Mouse (Mus musculus): Measurements from ENCODE around the gene March8. TPM values are rescaled to one million over a fixed set of nuclear protein-coding genes. Genes with fewer than 3 reads are reported as not detected.

The March8 gene
- total and polyA plus RNA-seq, 2 experiments from 2014 or later, result 33.9 to 117 TPM

- Histone ChIP-seq H3K9ac (no peak overlapping the region), H3K27me3 (ENCODE audit: insufficient read depth, low read length) (no peaks in the 10 kb centered on the region), H3K36me3 (ENCODE audit: insufficient read depth) (no peaks in the 10 kb centered on the region), H3K4me1 (ENCODE audit: insufficient read depth) (no peaks in the 10 kb centered on the region), H3K4me3 (ENCODE audit: low read depth, low read length) (no peak overlapping the region), H3K4me2 (ENCODE audit: low read depth) (no peak overlapping the region), H3K27ac (ENCODE audit: low read depth, low read length) (no peak overlapping the region), H3K9me3 (ENCODE audit: low read length) (no peaks in the 10 kb centered on the region)
- TF ChIP-seq CTCF (IDR thresholded peaks at IDR 0.05; ENCODE audit: low read depth), result no peak
- 50% methylated on average over 4 of the region's 4 CpGs for WGBS
- DNase-seq, result no peak
- ATAC-seq, result no peak
Measured at GRCm38 (mm10) chr6:116356948-116357325, 19.1 kb downstream of the March8 start.

DNA sequence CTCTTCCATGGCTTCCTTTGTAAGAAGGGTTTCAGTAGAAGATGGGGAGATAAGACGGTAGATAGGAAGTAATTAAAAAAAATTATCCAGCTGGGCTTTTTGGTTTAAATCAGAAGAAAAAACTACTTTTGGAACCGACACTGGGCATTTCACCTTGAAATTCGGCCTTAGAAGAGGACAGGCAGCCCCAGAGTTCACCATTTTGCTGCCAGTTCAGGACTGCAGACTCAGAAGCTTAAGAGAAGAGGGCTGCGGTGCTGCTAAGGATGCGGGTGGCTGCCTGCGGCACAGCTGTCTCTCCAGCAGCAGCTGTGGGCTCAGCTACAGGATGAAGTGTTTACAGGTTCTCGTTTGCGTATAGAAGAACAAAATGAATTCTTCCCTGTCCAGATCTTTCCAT lies 20.2 kb downstream of the March8 start:
- H3K9ac ChIP-seq, result no peak overlapping the region

GRCm38 (mm10) chr6:116359256-116359655 lies 21.4 kb downstream of the March8 start:
- no peak overlapping the region for H3K4me2 ChIP-seq (ENCODE audit: low read depth)
- no peaks in the 10 kb centered on the region for H3K36me3 ChIP-seq (ENCODE audit: insufficient read depth)
- ATAC-seq (no peak), DNase-seq (no peak)
- TF ChIP-seq CTCF (IDR thresholded peaks at IDR 0.05; ENCODE audit: low read depth), result no peak
- no peaks in the 10 kb centered on the region for H3K4me1 ChIP-seq (ENCODE audit: insufficient read depth)
- H3K9ac ChIP-seq, result no peak overlapping the region
- no peaks in the 10 kb centered on the region for H3K9me3 ChIP-seq (ENCODE audit: low read length)
- no peak overlapping the region for H3K4me3 ChIP-seq (ENCODE audit: low read depth, low read length)
- H3K27ac ChIP-seq (ENCODE audit: low read depth, low read length), result no peak overlapping the region
- H3K27me3 ChIP-seq (ENCODE audit: insufficient read depth, low read length), result no peaks in the 10 kb centered on the region
- 61% methylated on average over 3 of the region's 3 CpGs for WGBS

More for the DNA sequence above, 20.2 kb downstream of the March8 start:
- Histone ChIP-seq H3K27me3 (ENCODE audit: insufficient read depth, low read length) (no peaks in the 10 kb centered on the region), H3K27ac (ENCODE audit: low read depth, low read length) (no peak overlapping the region), H3K4me3 (ENCODE audit: low read depth, low read length) (no peak overlapping the region), H3K4me1 (ENCODE audit: insufficient read depth) (no peaks in the 10 kb centered on the region), H3K4me2 (ENCODE audit: low read depth) (no peak overlapping the region), H3K36me3 (ENCODE audit: insufficient read depth) (no peaks in the 10 kb centered on the region), H3K9me3 (ENCODE audit: low read length) (no peaks in the 10 kb centered on the region)
- 72% methylated on average over 8 of the region's 8 CpGs for WGBS
- DNase-seq (no peak), ATAC-seq (no peak)
- TF ChIP-seq CTCF (IDR thresholded peaks at IDR 0.05; ENCODE audit: low read depth), result no peak

DNA sequence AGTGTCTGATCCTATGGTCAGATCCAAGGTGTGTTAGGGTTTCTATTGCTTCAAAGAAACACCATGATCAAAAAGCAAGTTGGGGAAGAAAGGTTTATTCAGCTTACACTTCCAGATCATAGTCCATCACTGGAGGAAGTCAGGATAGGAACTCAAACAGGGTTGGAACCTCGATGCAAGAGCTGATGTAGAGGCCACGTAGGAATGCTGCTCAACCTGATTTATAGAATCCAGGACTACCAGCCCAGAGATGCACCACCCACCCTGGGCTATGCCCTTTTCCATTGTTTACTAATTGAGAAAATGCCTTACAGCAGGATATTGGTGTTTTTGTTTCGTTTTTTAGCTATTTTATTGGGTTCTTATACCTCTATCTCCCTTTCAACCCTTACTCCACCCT lies 23.6 kb downstream of the March8 start:
- TF ChIP-seq CTCF (IDR thresholded peaks at IDR 0.05; ENCODE audit: low read depth), result no peak
- ATAC-seq (no peak), DNase-seq (no peak)
- no peak overlapping the region for H3K4me3 ChIP-seq (ENCODE audit: low read depth, low read length)
- 88% methylated on average over 3 of the region's 3 CpGs for WGBS
- no peak overlapping the region for H3K27ac ChIP-seq (ENCODE audit: low read depth, low read length)
- no peak overlapping the region for H3K4me2 ChIP-seq (ENCODE audit: low read depth)
- no peaks in the 10 kb centered on the region for H3K9me3 ChIP-seq (ENCODE audit: low read length)
- H3K36me3 ChIP-seq (ENCODE audit: insufficient read depth), result no peaks in the 10 kb centered on the region
- no peaks in the 10 kb centered on the region for H3K4me1 ChIP-seq (ENCODE audit: insufficient read depth)
- H3K27me3 ChIP-seq (ENCODE audit: insufficient read depth, low read length), result no peaks in the 10 kb centered on the region
- H3K9ac ChIP-seq, result no peak overlapping the region

GRCm38 (mm10) chr6:116361993-116362392 lies 24.2 kb downstream of the March8 start:
- Histone ChIP-seq H3K36me3 (ENCODE audit: insufficient read depth) (no peaks in the 10 kb centered on the region), H3K9me3 (ENCODE audit: low read length) (no peaks in the 10 kb centered on the region), H3K4me1 (ENCODE audit: insufficient read depth) (no peaks in the 10 kb centered on the region), H3K4me2 (ENCODE audit: low read depth) (no peak overlapping the region), H3K27me3 (ENCODE audit: insufficient read depth, low read length) (no peaks in the 10 kb centered on the region), H3K4me3 (ENCODE audit: low read depth, low read length) (no peak overlapping the region), H3K9ac (no peak overlapping the region), H3K27ac (ENCODE audit: low read depth, low read length) (no peak overlapping the region)
- ATAC-seq (no peak), DNase-seq (no peak)
- TF ChIP-seq CTCF (IDR thresholded peaks at IDR 0.05; ENCODE audit: low read depth), result no peak
- 88% methylated on average over 4 of the region's 4 CpGs for WGBS

GRCm38 (mm10) chr6:116367971-116368370 lies 30.1 kb downstream of the March8 start:
- DNase-seq (no peak), ATAC-seq (no peak)
- Histone ChIP-seq H3K9ac (no peak overlapping the region), H3K4me3 (ENCODE audit: low read depth, low read length) (no peak overlapping the region), H3K9me3 (ENCODE audit: low read length) (no peaks in the 10 kb centered on the region), H3K27ac (ENCODE audit: low read depth, low read length) (no peak overlapping the region), H3K27me3 (ENCODE audit: insufficient read depth, low read length) (no peaks in the 10 kb centered on the region), H3K4me1 (ENCODE audit: insufficient read depth) (no peaks in the 10 kb centered on the region), H3K4me2 (ENCODE audit: low read depth) (no peak overlapping the region), H3K36me3 (ENCODE audit: insufficient read depth) (no peaks in the 10 kb centered on the region)
- no peak for TF ChIP-seq CTCF (IDR thresholded peaks at IDR 0.05; ENCODE audit: low read depth)
- WGBS, result 80% methylated on average over 11 of the region's 11 CpGs

GRCm38 (mm10) chr6:116369811-116370210 lies 32.0 kb downstream of the March8 start:
- 92% methylated on average over 1 of the region's 1 CpGs for WGBS
- DNase-seq, result no peak
- Histone ChIP-seq H3K27ac (ENCODE audit: low read depth, low read length) (no peak overlapping the region), H3K4me1 (ENCODE audit: insufficient read depth) (no peaks in the 10 kb centered on the region), H3K36me3 (ENCODE audit: insufficient read depth) (no peaks in the 10 kb centered on the region), H3K4me3 (ENCODE audit: low read depth, low read length) (no peak overlapping the region), H3K27me3 (ENCODE audit: insufficient read depth, low read length) (no peaks in the 10 kb centered on the region), H3K4me2 (ENCODE audit: low read depth) (no peak overlapping the region), H3K9ac (no peak overlapping the region), H3K9me3 (ENCODE audit: low read length) (no peaks in the 10 kb centered on the region)
- no peak for ATAC-seq
- TF ChIP-seq CTCF (IDR thresholded peaks at IDR 0.05; ENCODE audit: low read depth), result no peak

Measured in forebrain, postnatal 0 days (tissue).